In the genomic region with DNA sequence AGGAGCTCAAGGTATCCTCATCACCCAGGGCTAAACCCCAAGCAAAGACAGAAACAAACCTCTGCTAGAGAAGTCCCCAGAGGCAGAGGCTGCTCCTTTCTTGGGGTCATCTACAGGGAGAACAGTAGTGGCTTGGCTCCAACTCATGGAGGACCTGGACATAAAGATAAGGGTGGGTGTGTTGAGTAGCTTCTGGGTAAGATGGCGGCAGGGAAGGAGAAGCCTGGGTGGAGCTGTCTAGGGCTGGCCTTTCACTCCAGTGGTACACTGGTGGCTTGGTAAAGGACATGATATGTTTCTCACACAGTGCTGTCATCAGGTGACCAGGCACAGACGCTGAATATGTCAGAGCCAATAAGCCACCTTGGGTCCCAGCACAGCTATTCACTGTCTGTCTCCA, we compare ENCODE assay signal across 22 mouse cellular contexts. TPM values are rescaled to one million over a fixed set of nuclear protein-coding genes. Genes with fewer than 3 reads are reported as not detected.
DNase-seq lines count a peak whose midpoint lies in the region; ATAC-seq and TF ChIP-seq lines count a peak whose summit lies in the region.
"Had no signal": no experiment of that assay in that cellular context is flagged by ENCODE, and none has a peak within 500 bp of the region (broad histone marks: within the 10 kb centered on the region; RNA-seq: fewer than 3 reads in every experiment).

No protein-coding gene starts in this region.

- WGBS in heart, embryonic 11.5 days (ENCODE audit: insufficient replicate concordance), result 71% methylated on average over 2 of the region's 2 CpGs
- WGBS in liver, embryonic 14.5 days (ENCODE audit: insufficient replicate concordance), result 49% methylated on average over 2 of the region's 2 CpGs

- peak; percentile 64 for ATAC-seq in heart, embryonic 11.5 days (replicated peaks; ENCODE audit: insufficient number of reproducible peaks, low FRiP score, low TSS enrichment)
- ATAC-seq in erythroblast, adult 5-6 weeks (replicated peaks; ENCODE audit: low FRiP score, poor library complexity, severe bottlenecking), result peak; percentile 81
- peak; percentile 88 for ATAC-seq in liver, embryonic 14.5 days (ENCODE audit: insufficient read depth)
- ATAC-seq: forebrain, embryonic 16.5 days; hindbrain, embryonic 16.5 days; intestine, postnatal 0 days; midbrain, embryonic 15.5 days had no signal

- H3K9me3 ChIP-seq in heart, embryonic 11.5 days (replicated peaks; ENCODE audit: control insufficient read depth, low read length), result no peaks in the 10 kb centered on the region
- no peaks in the 10 kb centered on the region for H3K9me3 ChIP-seq in liver, embryonic 14.5 days (ENCODE audit: control insufficient read depth, low read length)
- H3K9me3 ChIP-seq: embryonic facial prominence, embryonic 12.5 days; G1E; kidney, embryonic 15.5 days; limb, embryonic 15.5 days; midbrain, embryonic 15.5 days had no signal

- no peak for TF ChIP-seq CTCF in liver, embryonic 14.5 days (IDR thresholded peaks at IDR 0.05; ENCODE audit: low read depth)

- no peak overlapping the region for H3K4me2 ChIP-seq in heart, embryonic 11.5 days
- H3K4me2 ChIP-seq in liver, embryonic 14.5 days (ENCODE audit: low read depth), result peak overlapping the region; percentile 25; the same call in 1 of the 2 replicates
- H3K4me2 ChIP-seq: embryonic facial prominence, embryonic 12.5 days; kidney, embryonic 15.5 days; limb, embryonic 15.5 days; midbrain, embryonic 15.5 days had no signal

- H3K9ac ChIP-seq in heart, embryonic 11.5 days (ENCODE audit: low read depth, low read length), result no peak overlapping the region
- no peak overlapping the region; the same call in 1 of the 2 replicates for H3K9ac ChIP-seq in liver, embryonic 14.5 days (replicated peaks)
- H3K9ac ChIP-seq: embryonic facial prominence, embryonic 12.5 days; kidney, embryonic 15.5 days; limb, embryonic 15.5 days; midbrain, embryonic 15.5 days had no signal

- no peaks in the 10 kb centered on the region for H3K27me3 ChIP-seq in heart, embryonic 11.5 days (ENCODE audit: control insufficient read depth, insufficient read depth, low read length)
- no peaks in the 10 kb centered on the region for H3K27me3 ChIP-seq in liver, embryonic 14.5 days (ENCODE audit: control insufficient read depth, insufficient read depth, low read length)
- H3K27me3 ChIP-seq: embryonic facial prominence, embryonic 12.5 days; kidney, embryonic 15.5 days; limb, embryonic 15.5 days; midbrain, embryonic 15.5 days had no signal

- H3K36me3 ChIP-seq in heart, embryonic 11.5 days (ENCODE audit: control insufficient read depth, insufficient read depth, low read length), result peaks cover 41% of the 10 kb centered on the region
- H3K36me3 ChIP-seq in liver, embryonic 14.5 days (replicated peaks; ENCODE audit: control insufficient read depth, insufficient read depth, low read depth), result peaks cover 6% of the 10 kb centered on the region

- DNase-seq in heart, adult 9 months (ENCODE audit: low spot score in 2 of 2), result no peak
- DNase-seq in liver, embryonic 14.5 days (ENCODE audit: low read depth in 3 of 3, low spot score in 3 of 3), result peak; percentile 57 to 63 (median 60)
- DNase-seq in spleen, postnatal 36 days (ENCODE audit: low spot score in 2 of 2), result peak; percentile 43 to 64
- DNase-seq in frontal cortex, postnatal 25 days (ENCODE audit: low spot score in 2 of 2), result no peak
- no peak for DNase-seq in adipocyte (ENCODE audit: low spot score)
- DNase-seq: cerebellum, postnatal 10 days; heart, postnatal 4 days; kidney, postnatal 4 days; layer of hippocampus, adult 9-11 months; lung, postnatal 10 days; thymus, postnatal 14 days had no signal

- H3K4me1 ChIP-seq in heart, embryonic 11.5 days (ENCODE audit: control insufficient read depth, insufficient read depth, low read length), result peaks cover 8% of the 10 kb centered on the region; the same call in 1 of the 2 replicates
- H3K4me1 ChIP-seq in liver, embryonic 14.5 days (replicated peaks; ENCODE audit: control insufficient read depth in 2 of 2, insufficient read depth in 2 of 2, low read length in 1 of 2), result peaks cover 18 to 20% of the 10 kb centered on the region in 2 experiments
- H3K4me1 ChIP-seq: embryonic facial prominence, embryonic 12.5 days; kidney, embryonic 15.5 days; limb, embryonic 15.5 days; midbrain, embryonic 15.5 days had no signal

- TF ChIP-seq EP300 in liver, embryonic 14.5 days (IDR thresholded peaks at IDR 0.05; ENCODE audit: low read depth), result no peak

- H3K4me3 ChIP-seq in heart, embryonic 11.5 days (ENCODE audit: low read depth, low read length), result no peak overlapping the region
- no peak overlapping the region for H3K4me3 ChIP-seq in liver, embryonic 14.5 days (ENCODE audit: insufficient read depth in 1 of 2, low read depth in 2 of 2, low read length in 2 of 2)
- H3K4me3 ChIP-seq: embryonic facial prominence, embryonic 12.5 days; kidney, embryonic 15.5 days; limb, embryonic 15.5 days; midbrain, embryonic 15.5 days; myocyte had no signal

- peak overlapping the region; percentile 50; the same call in 1 of the 2 replicates for H3K27ac ChIP-seq in heart, embryonic 11.5 days (ENCODE audit: low read depth, low read length)
- peak overlapping the region; percentile 73 for H3K27ac ChIP-seq in liver, embryonic 14.5 days
- H3K27ac ChIP-seq: embryonic facial prominence, embryonic 12.5 days; kidney, embryonic 15.5 days; limb, embryonic 15.5 days; midbrain, embryonic 15.5 days had no signal

RNA-seq across cellular contexts. Expression of a gene that starts 12.3 kb away (rescaled TPM):
- 109 and 116 TPM in 2 replicates for polyA plus RNA-seq in heart, embryonic 11.5 days (2014; fragmentation: Nextera tagmentation; extraction: Ambion mirVana)
- 10.0 and 19.8 TPM in 2 replicates for total RNA-seq in erythroblast, adult 5-6 weeks (2015; ENCODE audit: low replicate concordance)
- total RNA-seq in erythroblast, adult 5-6 weeks (2017; ENCODE audit: low replicate concordance), result 5.2 and 6.7 TPM in 2 replicates
- polyA plus RNA-seq in liver, embryonic 14.5 days (2012; rRNA removed), result 17.5 and 24.8 TPM in 2 replicates
- 39.5 and 49.2 TPM in 2 replicates for polyA plus RNA-seq in liver, embryonic 14.5 days (2014; fragmentation: Nextera tagmentation; extraction: Ambion mirVana)

RNA-seq across cellular contexts. Expression of a gene that starts 17.0 kb away (rescaled TPM):
- polyA plus RNA-seq in heart, embryonic 11.5 days (2014; fragmentation: Nextera tagmentation; extraction: Ambion mirVana), result 20.3 and 20.6 TPM in 2 replicates
- total RNA-seq in erythroblast, adult 5-6 weeks (2015; ENCODE audit: low replicate concordance), result 6.1 and 14.6 TPM in 2 replicates
- total RNA-seq in erythroblast, adult 5-6 weeks (2017; ENCODE audit: low replicate concordance), result 6.0 and 6.7 TPM in 2 replicates
- polyA plus RNA-seq in liver, embryonic 14.5 days (2012; rRNA removed), result 5.8 and 8.7 TPM in 2 replicates
- polyA plus RNA-seq in liver, embryonic 14.5 days (2014; fragmentation: Nextera tagmentation; extraction: Ambion mirVana), result 3.1 and 3.5 TPM in 2 replicates

RNA-seq across cellular contexts. Expression of a gene that starts 20.0 kb away (rescaled TPM):
- polyA plus RNA-seq in heart, embryonic 11.5 days (2014; fragmentation: Nextera tagmentation; extraction: Ambion mirVana), result 3.9 and 4.5 TPM in 2 replicates
- total RNA-seq in erythroblast, adult 5-6 weeks (2015; ENCODE audit: low replicate concordance), result 0.38 and 2.3 TPM in 2 replicates
- total RNA-seq in erythroblast, adult 5-6 weeks (2017; ENCODE audit: low replicate concordance), result 0.28 and 3.3 TPM in 2 replicates
- 1.4 and 1.5 TPM in 2 replicates for polyA plus RNA-seq in liver, embryonic 14.5 days (2012; rRNA removed)
- 0.83 and 0.97 TPM in 2 replicates for polyA plus RNA-seq in liver, embryonic 14.5 days (2014; fragmentation: Nextera tagmentation; extraction: Ambion mirVana)
- polyA plus RNA-seq: G1E had no signal

RNA-seq across cellular contexts. Expression of a gene that starts 23.9 kb away (rescaled TPM):
- polyA plus RNA-seq in heart, embryonic 11.5 days (2014; fragmentation: Nextera tagmentation; extraction: Ambion mirVana), result 38.3 and 40.2 TPM in 2 replicates
- 1.0 and 2.5 TPM in 2 replicates for total RNA-seq in erythroblast, adult 5-6 weeks (2015; ENCODE audit: low replicate concordance)
- total RNA-seq in erythroblast, adult 5-6 weeks (2017; ENCODE audit: low replicate concordance), result 1.3 TPM in 1 of 2 replicates, not detected in the other
- 1.8 and 2.0 TPM in 2 replicates for polyA plus RNA-seq in liver, embryonic 14.5 days (2012; rRNA removed)
- 2.2 and 3.2 TPM in 2 replicates for polyA plus RNA-seq in liver, embryonic 14.5 days (2014; fragmentation: Nextera tagmentation; extraction: Ambion mirVana)
- polyA plus RNA-seq: G1E had no signal

RNA-seq across cellular contexts. Expression of a gene that starts 47.7 kb away (rescaled TPM):
- polyA plus RNA-seq in heart, embryonic 11.5 days (2014; fragmentation: Nextera tagmentation; extraction: Ambion mirVana), result 74.0 and 76.4 TPM in 2 replicates
- total RNA-seq in erythroblast, adult 5-6 weeks (2015; ENCODE audit: low replicate concordance), result 10.4 and 14.4 TPM in 2 replicates
- 2.7 and 6.4 TPM in 2 replicates for total RNA-seq in erythroblast, adult 5-6 weeks (2017; ENCODE audit: low replicate concordance)
- polyA plus RNA-seq in liver, embryonic 14.5 days (2012; rRNA removed), result 17.7 and 19.6 TPM in 2 replicates
- polyA plus RNA-seq in liver, embryonic 14.5 days (2014; fragmentation: Nextera tagmentation; extraction: Ambion mirVana), result 27.3 and 29.3 TPM in 2 replicates

Comparison
In these comparisons a context has a peak if more than half of its experiments do, and no peak if none do; other contexts are left out.
1. DNase-seq: peak in liver, embryonic 14.5 days (3 of 3) and spleen, postnatal 36 days (2 of 2); none in heart, adult 9 months (0 of 2), frontal cortex, postnatal 25 days (0 of 2) and adipocyte (single experiment).
2. Peak in every context shown above with its lines, with median percentiles within 50 percentile points of each other: ATAC-seq.